Mouse (Mus musculus) effector memory CD4-positive, alpha-beta T cell, adult 5 months (primary cell): ENCODE results near the gene Tas2r131. TPM values are rescaled to one million over a fixed set of nuclear protein-coding genes. Genes with fewer than 3 reads are reported as not detected.

Experiments
- polyA plus RNA-seq: library from polyadenylated mRNA; unstranded; fragments of 100-300 nt; shearing (Covaris generic); gene quantifications from one replicate; pipeline ENCODE4 v1.2.1, GENCODE M21; 2017

The Tas2r131 gene
- polyA plus RNA-seq: not detected

GRCm38 (mm10) chr6:132957819-132958218, at the start of gene Tas2r131:
Gene Tas2r131 (minus strand): TSS chr6:132957919.

GRCm38 (mm10) chr6:132980865-132981264, 23.1 kb upstream of the Tas2r131 start, which contains the start of gene Tas2r109:
Gene Tas2r109 (minus strand): TSS chr6:132980965.

GRCm38 (mm10) chr6:132950802-132951201, 6.9 kb downstream of the Tas2r131 start, which contains the start of gene Tas2r129:
Gene Tas2r129 (plus strand): TSS chr6:132951102.

GRCm38 (mm10) chr6:132909351-132909750, 48.4 kb downstream of the Tas2r131 start, which contains the start of gene Tas2r125:
Gene Tas2r125 (plus strand): TSS chr6:132909651.

Other genes starting within 250 kb of the Tas2r131 start
- gene Tas2r122, start 246.0 kb downstream of the Tas2r131 start, polyA plus RNA-seq: not detected
- not detected for gene Tas2r115, start 219.9 kb downstream of the Tas2r131 start, polyA plus RNA-seq
- not detected for gene Tas2r124, start 203.2 kb downstream of the Tas2r131 start, polyA plus RNA-seq
- not detected for gene Tas2r102, start 195.8 kb downstream of the Tas2r131 start, polyA plus RNA-seq
- gene Tas2r136, start 179.8 kb downstream of the Tas2r131 start, polyA plus RNA-seq: not detected
- gene Tas2r117, start 155.1 kb downstream of the Tas2r131 start, polyA plus RNA-seq: not detected
- gene Tas2r123, start 110.8 kb downstream of the Tas2r131 start, polyA plus RNA-seq: not detected
- gene Tas2r116, start 102.5 kb downstream of the Tas2r131 start, polyA plus RNA-seq: not detected
- gene Tas2r110, start 89.9 kb downstream of the Tas2r131 start, polyA plus RNA-seq: not detected
- not detected for gene Tas2r113, start 64.9 kb downstream of the Tas2r131 start, polyA plus RNA-seq
- not detected for gene Tas2r125, start 48.3 kb downstream of the Tas2r131 start, polyA plus RNA-seq
- gene Tas2r129, start 6.8 kb downstream of the Tas2r131 start, polyA plus RNA-seq: not detected
- gene Tas2r109, start 23.0 kb upstream of the Tas2r131 start, polyA plus RNA-seq: not detected
- gene Tas2r103, start 79.2 kb upstream of the Tas2r131 start, polyA plus RNA-seq: not detected
- not detected for gene Tas2r140, start 97.9 kb upstream of the Tas2r131 start, polyA plus RNA-seq
- 25.1 TPM for gene Smim10l1, start 147.0 kb upstream of the Tas2r131 start, polyA plus RNA-seq